Comparison of ENCODE assay signal across 8 mouse cellular contexts in the genomic region with DNA sequence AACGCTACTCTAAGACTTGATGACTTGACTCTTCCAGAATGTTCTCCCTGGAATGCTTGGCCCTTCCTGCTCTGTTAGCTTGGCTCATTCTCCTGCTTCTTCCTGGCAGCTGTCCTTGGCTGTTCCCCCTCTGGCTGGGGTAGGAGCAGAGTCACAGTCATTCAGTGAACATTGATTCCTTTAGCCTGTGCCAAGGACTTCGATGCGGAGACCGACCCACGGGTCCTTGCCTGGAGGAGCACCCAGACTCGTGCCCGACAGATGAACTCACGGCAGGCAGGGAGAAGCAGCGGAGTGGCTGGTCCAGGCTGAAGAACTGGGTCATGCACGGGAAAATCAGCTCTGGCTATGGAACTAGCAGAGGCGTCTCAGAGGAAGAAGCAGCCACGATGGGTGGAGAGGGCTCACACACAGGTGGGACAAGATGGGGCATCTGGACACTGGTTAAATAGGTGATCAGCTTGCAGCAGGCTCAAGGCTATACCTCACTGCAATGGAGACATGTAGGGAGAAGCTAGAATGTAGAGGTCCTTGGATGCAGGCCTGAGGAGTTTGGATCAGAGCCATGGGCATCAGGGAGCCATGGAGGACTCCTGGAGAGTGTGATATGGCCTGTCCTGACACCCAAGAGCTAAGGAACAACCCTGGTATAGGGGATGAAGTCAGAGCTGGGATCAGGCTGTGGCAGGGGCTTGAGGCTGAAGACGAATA. TPM values are rescaled to one million over a fixed set of nuclear protein-coding genes. Genes with fewer than 3 reads are reported as not detected.
DNase-seq lines count a peak whose midpoint lies in the region; ATAC-seq and TF ChIP-seq lines count a peak whose summit lies in the region.
"Had no signal": no experiment of that assay in that cellular context is flagged by ENCODE, and none has a peak within 500 bp of the region (broad histone marks: within the 10 kb centered on the region; RNA-seq: fewer than 3 reads in every experiment).

No protein-coding gene starts in this region.

- H3K27ac ChIP-seq in kidney, postnatal 0 days = peak overlapping the region; percentile 54
- no peak overlapping the region for H3K27ac ChIP-seq in midbrain, postnatal 0 days (ENCODE audit: low read depth, low read length)
- H3K27ac ChIP-seq: neural tube, embryonic 12.5 days had no signal

- no peaks in the 10 kb centered on the region for H3K36me3 ChIP-seq in kidney, postnatal 0 days (ENCODE audit: insufficient read depth, low read length)
- no peaks in the 10 kb centered on the region for H3K36me3 ChIP-seq in midbrain, postnatal 0 days (ENCODE audit: insufficient read depth, low read length)

- no peak overlapping the region for H3K4me3 ChIP-seq in kidney, postnatal 0 days (replicated peaks; ENCODE audit: low read depth, low read length)
- no peak overlapping the region for H3K4me3 ChIP-seq in midbrain, postnatal 0 days (ENCODE audit: low read depth, low read length)
- H3K4me3 ChIP-seq: neural tube, embryonic 12.5 days had no signal

- H3K4me2 ChIP-seq in kidney, postnatal 0 days (ENCODE audit: low read length) = no peak overlapping the region
- H3K4me2 ChIP-seq in midbrain, postnatal 0 days (ENCODE audit: low read depth, low read length, poor library complexity, severe bottlenecking) = no peak overlapping the region
- H3K4me2 ChIP-seq: neural tube, embryonic 12.5 days had no signal

- DNase-seq in retina, postnatal 1 day = peak; percentile 51
- no peak for DNase-seq in retina, embryonic 14.5 days (ENCODE audit: low spot score)
- DNase-seq in cerebellum, adult 9-10 months = peak; percentile 60
- DNase-seq in gonadal fat pad, adult 2 months (ENCODE audit: low read depth) = peak; percentile 8
- peak; percentile 83 for DNase-seq in kidney, postnatal 0 days (ENCODE audit: low spot score)
- DNase-seq in midbrain, postnatal 0 days (ENCODE audit: low spot score) = peak; percentile 66
- DNase-seq in thymus, postnatal 36 days = no peak

- no peaks in the 10 kb centered on the region for H3K27me3 ChIP-seq in kidney, postnatal 0 days (ENCODE audit: insufficient read depth, low read length)
- H3K27me3 ChIP-seq in midbrain, postnatal 0 days (ENCODE audit: insufficient read depth, low read length) = no peaks in the 10 kb centered on the region
- H3K27me3 ChIP-seq: neural tube, embryonic 12.5 days had no signal

- ATAC-seq in kidney, postnatal 0 days (replicated peaks; ENCODE audit: low FRiP score, low read depth) = no peak
- ATAC-seq in midbrain, postnatal 0 days (ENCODE audit: low FRiP score) = no peak

- peaks cover 22% of the 10 kb centered on the region for H3K4me1 ChIP-seq in kidney, postnatal 0 days (replicated peaks; ENCODE audit: insufficient read depth, low read length)
- peaks cover 3% of the 10 kb centered on the region; the same call in 1 of the 2 replicates for H3K4me1 ChIP-seq in midbrain, postnatal 0 days (ENCODE audit: insufficient read depth, low read length)

- 58% methylated on average over 13 of the region's 13 CpGs for WGBS in kidney, postnatal 0 days
- 68% methylated on average over 13 of the region's 13 CpGs for WGBS in midbrain, postnatal 0 days

- no peak for TF ChIP-seq CTCF in kidney, postnatal 0 days (IDR thresholded peaks at IDR 0.05; ENCODE audit: low read depth)
- no peak for TF ChIP-seq CTCF in midbrain, postnatal 0 days (IDR thresholded peaks at IDR 0.05)

- no peak overlapping the region for H3K9ac ChIP-seq in kidney, postnatal 0 days (ENCODE audit: low read depth, low read length)
- no peak overlapping the region for H3K9ac ChIP-seq in midbrain, postnatal 0 days (replicated peaks; ENCODE audit: low read length, poor library complexity, severe bottlenecking)
- H3K9ac ChIP-seq: neural tube, embryonic 12.5 days had no signal

- no peaks in the 10 kb centered on the region for H3K9me3 ChIP-seq in kidney, postnatal 0 days (replicated peaks; ENCODE audit: low read length)
- H3K9me3 ChIP-seq in midbrain, postnatal 0 days (ENCODE audit: low read length) = no peaks in the 10 kb centered on the region
- H3K9me3 ChIP-seq: neural tube, embryonic 12.5 days had no signal

RNA-seq across cellular contexts. Expression of a gene that starts 53.8 kb away (rescaled TPM):
- polyA plus RNA-seq in gonadal fat pad, adult 2 months (2012; rRNA removed) = 14.4 and 20.6 TPM in 2 replicates
- 4.5 and 4.6 TPM in 2 replicates for polyA plus RNA-seq in kidney, postnatal 0 days (2015; fragmentation: Nextera tagmentation; extraction: Ambion mirVana)
- total RNA-seq in midbrain, postnatal 0 days (2014; rRNA removed) = 149 and 202 TPM in 2 replicates
- 13.6 and 15.6 TPM in 2 replicates for polyA plus RNA-seq in midbrain, postnatal 0 days (2015; fragmentation: Nextera tagmentation; extraction: Ambion mirVana)

Comparison
In these comparisons a context has a peak if more than half of its experiments do, and no peak if none do; other contexts are left out.
1. DNase-seq: peak in retina, postnatal 1 day (single experiment), cerebellum, adult 9-10 months (single experiment), gonadal fat pad, adult 2 months (single experiment), kidney, postnatal 0 days (single experiment) and midbrain, postnatal 0 days (single experiment); none in retina, embryonic 14.5 days (single experiment) and thymus, postnatal 36 days (0 of 2).